Mouse (Mus musculus) gastrocnemius, adult 18-20 months (tissue): Measurements from ENCODE around the gene Bicc1. TPM values are rescaled to one million over a fixed set of nuclear protein-coding genes. Genes with fewer than 3 reads are reported as not detected.

ENCODE experiments used
- DNase-seq: peaks from one replicate; pipeline ENCODE4 v3.0.0; 2021; ENCODE audit warnings: low spot score
- total RNA-seq, 2 experiments: library from RNA; stranded (reverse); gene quantifications; 2 replicates each; pipeline ENCODE4 v1.2.3; 2021

Gene Bicc1
- total RNA-seq, 2 experiments from 2014 or later, result 7.2 to 8.2 TPM

DNA sequence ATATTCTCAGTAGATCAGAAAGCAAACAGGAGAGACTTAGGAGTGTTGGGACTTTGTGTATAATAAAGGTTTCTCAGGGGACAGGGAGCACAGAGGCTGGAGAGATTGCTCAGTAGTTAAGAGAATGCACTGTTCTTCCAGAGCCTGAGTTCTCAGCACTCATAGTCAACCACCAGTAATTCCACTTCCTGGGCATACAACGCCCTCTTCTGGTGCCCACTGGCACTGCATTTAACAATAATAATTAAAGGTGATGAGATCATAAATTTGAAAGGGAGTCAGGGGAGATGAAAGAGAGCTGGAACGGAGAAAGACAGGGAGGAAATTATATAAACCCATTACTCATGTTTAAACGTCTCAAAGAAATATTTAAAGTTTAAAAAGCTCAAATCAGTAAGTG lies 35.5 kb downstream of the Bicc1 start:
- DNase-seq, result no peak

- no peak for DNase-seq
Observed at GRCm38 (mm10) chr10:71123395-71123794, 36.1 kb downstream of the Bicc1 start.

- DNase-seq, result no peak
Observed at GRCm38 (mm10) chr10:71122480-71122879, 37.0 kb downstream of the Bicc1 start.

- DNase-seq, result no peak
Observed at GRCm38 (mm10) chr10:71120769-71121165, 38.7 kb downstream of the Bicc1 start.

GRCm38 (mm10) chr10:71120121-71120768 lies 39.3 kb downstream of the Bicc1 start:
- no peak for DNase-seq

- no peak for DNase-seq
Observed at GRCm38 (mm10) chr10:71119120-71119847, 40.2 kb downstream of the Bicc1 start.

DNA sequence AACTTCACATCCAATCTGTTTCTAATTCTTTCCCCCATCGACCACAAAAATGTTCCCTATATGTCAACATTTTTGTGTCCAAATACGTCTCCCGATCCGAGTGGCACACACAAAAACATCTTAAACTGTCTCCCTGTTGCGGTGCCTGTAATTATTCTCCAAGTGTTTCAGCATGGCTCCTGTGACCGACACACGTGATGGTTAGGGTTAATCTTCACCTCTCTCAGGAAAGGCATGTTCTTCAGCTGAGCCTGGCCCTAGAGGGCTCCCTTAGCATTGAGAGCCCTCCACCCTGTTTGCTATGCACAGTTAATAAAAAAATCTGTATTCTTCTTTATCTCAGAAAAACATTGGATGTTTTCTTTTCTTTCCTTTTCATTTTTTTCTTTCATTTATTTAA lies 41.7 kb downstream of the Bicc1 start:
- DNase-seq, result no peak

DNA sequence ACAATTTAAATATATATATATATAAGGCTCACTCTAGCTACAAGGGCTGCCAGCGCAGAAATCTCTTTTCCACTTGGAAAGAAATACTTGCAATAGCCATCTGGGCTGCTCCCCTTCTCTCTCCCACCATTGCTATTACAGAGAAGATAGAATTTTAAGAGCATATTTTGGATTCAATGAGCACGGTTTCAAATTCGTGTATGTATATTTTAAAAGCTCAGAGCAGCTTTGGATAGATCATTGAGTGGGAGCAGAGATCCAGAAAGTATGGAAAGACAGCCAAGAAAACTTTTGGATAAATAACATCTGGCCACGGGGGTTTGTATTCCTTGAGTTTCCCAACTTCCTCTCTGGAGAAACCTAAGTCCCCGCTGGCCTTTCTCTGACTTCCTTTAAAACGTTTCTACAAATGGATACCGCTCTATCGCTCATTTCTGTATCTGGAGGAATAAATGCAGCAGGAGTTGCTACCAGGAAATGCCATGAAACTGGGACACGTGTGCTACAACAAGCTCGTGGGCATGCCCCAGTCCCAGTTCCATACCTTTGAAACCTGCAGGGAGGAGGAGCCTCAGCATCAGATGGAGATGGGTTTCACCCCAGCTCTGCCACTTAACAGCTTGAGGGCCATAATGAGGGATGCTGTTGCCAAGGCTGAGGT lies 45.1 kb downstream of the Bicc1 start:
- DNase-seq, result peak; percentile 42

GRCm38 (mm10) chr10:71106491-71107205 lies 52.9 kb downstream of the Bicc1 start:
- DNase-seq, result no peak

DNA sequence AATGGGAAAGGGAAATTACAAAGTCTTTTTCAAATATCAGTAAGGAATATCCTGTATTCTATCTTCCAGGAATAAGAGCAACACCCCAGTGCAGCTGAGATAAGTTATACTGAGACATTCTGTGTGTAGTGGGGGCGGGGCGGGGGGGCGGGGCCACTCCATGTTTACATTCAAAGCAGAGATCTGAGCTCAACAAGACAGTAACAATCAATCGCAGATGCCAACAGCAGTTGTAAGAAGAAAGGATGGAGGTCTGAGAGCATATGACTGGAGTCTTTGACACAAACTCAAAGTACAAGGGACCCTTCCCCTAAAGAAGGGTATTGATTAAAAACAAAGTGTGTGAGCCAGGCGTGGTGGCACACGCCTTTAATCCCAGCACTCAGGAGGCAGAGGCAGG lies 54.7 kb downstream of the Bicc1 start:
- no peak for DNase-seq

DNA sequence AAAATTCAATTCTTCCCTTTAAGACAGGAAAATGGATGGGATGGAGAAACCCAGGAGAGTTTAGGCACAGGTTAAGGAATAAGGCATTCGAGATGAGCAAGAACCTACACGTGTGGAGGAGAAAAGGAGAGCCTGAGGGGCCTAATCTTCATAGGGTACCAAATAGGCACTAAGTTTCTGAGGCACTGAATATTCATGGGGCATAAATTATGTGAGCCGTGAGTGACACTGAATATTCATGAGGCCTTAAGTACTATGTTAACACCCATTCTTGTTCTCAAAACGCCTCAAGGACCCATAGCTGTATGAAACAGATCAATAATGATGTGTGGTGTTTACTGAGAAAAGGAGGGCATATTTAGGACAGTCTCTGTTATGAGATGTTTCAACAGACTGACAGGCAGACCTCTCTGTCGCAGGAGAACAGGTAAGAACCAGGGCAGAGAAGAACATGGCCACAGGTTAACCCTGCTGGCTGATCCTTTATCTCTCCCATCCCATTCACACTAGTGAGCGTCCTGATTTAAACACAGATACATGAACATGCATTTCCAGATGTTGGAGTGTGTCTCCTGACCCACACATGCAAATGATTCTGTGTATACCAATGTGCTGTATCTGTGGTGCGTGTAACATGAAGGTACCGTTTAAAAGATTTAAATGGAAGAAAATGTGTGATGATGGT lies 58.5 kb downstream of the Bicc1 start:
- no peak for DNase-seq

GRCm38 (mm10) chr10:71094707-71095254 lies 64.7 kb downstream of the Bicc1 start:
- DNase-seq, result no peak

- no peak for DNase-seq
Observed at GRCm38 (mm10) chr10:71093312-71093711, 66.2 kb downstream of the Bicc1 start.

- no peak for DNase-seq
Observed at GRCm38 (mm10) chr10:71087359-71087716, 72.2 kb downstream of the Bicc1 start.

DNA sequence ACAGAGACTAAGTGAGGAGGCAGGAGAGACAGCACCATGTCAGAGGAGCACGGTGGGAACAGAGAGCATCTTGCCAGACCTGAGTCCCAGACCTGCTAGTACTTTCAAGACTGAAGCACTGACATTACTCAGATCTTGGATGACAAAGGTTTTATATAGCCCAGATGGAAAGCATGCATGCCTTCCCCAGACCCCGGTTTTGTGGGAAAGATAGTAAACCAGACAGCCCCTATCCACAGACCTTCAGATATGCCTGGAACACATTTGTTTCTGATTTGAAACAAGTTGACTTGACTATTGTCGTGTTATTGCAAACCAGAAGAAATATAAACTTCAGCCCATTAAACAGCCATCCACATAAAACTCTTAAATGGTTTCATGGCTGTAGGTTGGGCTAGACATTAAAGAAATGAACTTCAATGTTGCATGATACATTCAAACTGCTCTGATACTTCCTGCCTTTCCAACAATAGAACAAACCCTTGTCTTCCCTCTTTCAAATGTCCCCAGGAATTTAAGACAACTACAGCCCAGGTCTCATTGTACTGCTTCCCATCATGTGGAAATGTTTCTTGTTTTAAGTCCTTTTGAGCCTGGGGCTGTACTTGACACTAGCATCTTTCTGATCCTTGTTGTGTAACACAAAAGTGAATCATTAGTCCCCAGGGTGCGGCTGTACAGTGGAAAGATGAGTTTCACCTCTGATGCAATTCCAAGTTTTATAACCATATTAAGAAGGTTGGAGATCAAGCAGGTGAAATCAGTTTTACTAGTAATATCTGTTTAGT lies 72.7 kb downstream of the Bicc1 start:
- DNase-seq, result peak; percentile 16

- DNase-seq, result peak; percentile 35
Observed at GRCm38 (mm10) chr10:71082986-71083385, 76.5 kb downstream of the Bicc1 start.

DNA sequence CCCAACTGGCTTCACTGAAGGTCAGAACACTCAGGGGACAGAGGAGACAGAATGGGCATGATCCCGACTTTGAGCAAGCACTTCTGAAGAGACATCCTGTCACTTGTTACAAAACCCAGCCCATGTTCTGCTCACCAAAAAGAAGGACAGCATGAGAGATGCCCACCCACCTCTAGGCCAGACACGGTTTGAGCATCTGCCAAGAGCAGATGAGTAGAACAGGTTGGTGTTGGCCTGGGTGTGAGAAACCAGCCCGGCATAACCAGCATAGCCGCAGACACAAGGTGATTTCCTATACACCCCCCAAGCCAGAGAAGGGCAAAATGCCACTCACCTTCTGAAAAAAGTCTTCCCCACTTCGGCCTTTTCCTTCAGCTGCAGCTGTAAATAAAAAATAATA lies 80.6 kb downstream of the Bicc1 start:
- DNase-seq, result no peak

GRCm38 (mm10) chr10:71065009-71065408 lies 94.5 kb downstream of the Bicc1 start:
- no peak for DNase-seq

DNA sequence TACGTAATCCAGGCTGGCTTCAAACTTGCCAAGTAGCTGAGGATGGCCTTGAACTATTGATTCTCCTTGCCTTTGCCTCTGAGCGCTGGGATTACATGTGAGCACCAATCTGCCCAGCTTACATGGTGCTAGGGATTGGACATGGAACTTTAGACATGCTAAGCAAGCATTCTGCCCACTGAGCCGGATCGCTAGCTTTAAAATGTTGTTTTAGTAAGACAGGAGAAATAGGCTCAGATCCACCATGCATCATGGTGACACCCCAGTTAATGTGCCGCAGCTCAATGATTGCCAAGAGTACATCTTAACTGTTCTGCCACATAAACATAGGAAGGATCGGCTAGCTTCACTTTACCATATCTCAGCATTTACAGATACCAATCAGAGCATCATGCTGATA lies 94.9 kb downstream of the Bicc1 start:
- DNase-seq, result no peak

DNA sequence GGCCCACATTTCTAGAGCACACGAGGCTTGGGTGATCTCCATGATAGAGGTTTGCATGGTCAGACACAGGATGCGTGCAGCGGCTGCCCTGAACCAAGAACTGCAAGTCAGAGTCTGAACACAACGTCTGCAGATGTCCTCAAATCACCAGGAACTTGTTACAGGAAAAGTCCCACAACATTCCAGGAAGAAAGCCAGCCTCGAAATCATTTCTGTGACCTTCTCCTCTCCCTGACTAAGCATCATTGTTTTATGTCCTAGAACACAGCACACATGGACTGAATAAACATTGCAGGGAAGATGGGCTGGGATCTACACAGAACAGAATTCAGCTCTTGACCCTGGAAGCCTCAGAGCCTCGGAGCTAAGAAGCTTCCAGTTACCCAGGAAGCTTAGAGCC lies 97.3 kb downstream of the Bicc1 start:
- DNase-seq, result peak; percentile 58
